Mouse (Mus musculus): ENCODE measurements at regions not wholly inside any gene's neighbourhood (a gene's known extent, or its start where the extent isn't known, plus 50 kb on each side); places are given as distances from the start of the nearest gene placed in this dataset.

- H3K4me3 ChIP-seq (replicated peaks) = no peak overlapping the region
- H3K27ac ChIP-seq = no peak overlapping the region
- 56% methylated on average over 2 of the region's 2 CpGs for WGBS (ENCODE audit: insufficient replicate concordance)
- H3K4me2 ChIP-seq = no peak overlapping the region
- no peak overlapping the region for H3K9ac ChIP-seq
- no peaks in the 10 kb centered on the region for H3K27me3 ChIP-seq
- no peaks in the 10 kb centered on the region for H3K36me3 ChIP-seq
- no peak for ATAC-seq (ENCODE audit: low read depth)
- no peaks in the 10 kb centered on the region for H3K9me3 ChIP-seq (replicated peaks)
- no peaks in the 10 kb centered on the region for H3K4me1 ChIP-seq (replicated peaks)
- no peak for DNase-seq
Measured at GRCm38 (mm10) chr8:87417466-87417865, 54.9 kb downstream of the Cbln1 start.

DNA sequence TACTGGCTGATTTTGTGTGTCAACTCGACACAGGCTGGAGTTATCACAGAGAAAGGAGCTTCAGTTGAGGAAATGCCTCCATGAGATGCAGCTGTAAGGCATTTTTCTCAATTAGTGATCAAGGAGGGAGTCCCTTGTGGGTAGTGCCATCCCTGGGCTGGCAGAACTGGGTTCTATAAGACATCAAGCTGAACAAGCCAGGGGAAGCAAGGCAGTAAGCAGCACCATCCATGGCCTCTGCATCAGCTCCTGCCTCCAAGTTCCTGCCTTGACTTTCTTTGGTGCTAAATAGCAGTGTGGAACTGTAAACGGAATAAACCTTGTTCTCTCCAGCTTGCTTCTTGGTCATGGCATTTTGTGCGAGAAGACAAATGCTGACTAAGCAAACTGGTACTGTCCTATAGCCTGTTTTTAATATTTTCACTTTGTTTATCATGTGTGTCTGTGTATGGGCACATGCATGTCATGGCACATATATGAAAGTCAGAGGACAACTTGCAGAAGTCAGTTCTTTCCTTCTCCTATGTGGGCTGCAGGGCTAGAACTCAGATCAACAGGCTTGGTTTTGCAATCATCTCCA, 57.3 kb downstream of the Cbln1 start:
- no peaks in the 10 kb centered on the region for H3K36me3 ChIP-seq
- no peak for DNase-seq
- H3K27ac ChIP-seq = no peak overlapping the region
- H3K27me3 ChIP-seq = no peaks in the 10 kb centered on the region
- no peak for ATAC-seq (ENCODE audit: low read depth)
- H3K4me2 ChIP-seq = no peak overlapping the region
- H3K4me1 ChIP-seq (replicated peaks) = no peaks in the 10 kb centered on the region
- 53% methylated on average over 3 of the region's 3 CpGs for WGBS (ENCODE audit: insufficient replicate concordance)
- H3K4me3 ChIP-seq (replicated peaks) = no peak overlapping the region
- H3K9me3 ChIP-seq (replicated peaks) = no peaks in the 10 kb centered on the region
- no peak overlapping the region for H3K9ac ChIP-seq

- no peak overlapping the region for H3K4me2 ChIP-seq
- H3K4me1 ChIP-seq (replicated peaks) = no peaks in the 10 kb centered on the region
- H3K27me3 ChIP-seq = no peaks in the 10 kb centered on the region
- DNase-seq (no peak), ATAC-seq (ENCODE audit: low read depth) (no peak)
- H3K36me3 ChIP-seq = no peaks in the 10 kb centered on the region
- WGBS (ENCODE audit: insufficient replicate concordance) = 48% methylated on average over 2 of the region's 2 CpGs
- no peak overlapping the region for H3K27ac ChIP-seq
- no peak overlapping the region for H3K9ac ChIP-seq
- H3K4me3 ChIP-seq (replicated peaks) = no peak overlapping the region
- H3K9me3 ChIP-seq (replicated peaks) = no peaks in the 10 kb centered on the region
Measured at GRCm38 (mm10) chr8:87389016-87389415, 83.4 kb downstream of the Cbln1 start.

DNA sequence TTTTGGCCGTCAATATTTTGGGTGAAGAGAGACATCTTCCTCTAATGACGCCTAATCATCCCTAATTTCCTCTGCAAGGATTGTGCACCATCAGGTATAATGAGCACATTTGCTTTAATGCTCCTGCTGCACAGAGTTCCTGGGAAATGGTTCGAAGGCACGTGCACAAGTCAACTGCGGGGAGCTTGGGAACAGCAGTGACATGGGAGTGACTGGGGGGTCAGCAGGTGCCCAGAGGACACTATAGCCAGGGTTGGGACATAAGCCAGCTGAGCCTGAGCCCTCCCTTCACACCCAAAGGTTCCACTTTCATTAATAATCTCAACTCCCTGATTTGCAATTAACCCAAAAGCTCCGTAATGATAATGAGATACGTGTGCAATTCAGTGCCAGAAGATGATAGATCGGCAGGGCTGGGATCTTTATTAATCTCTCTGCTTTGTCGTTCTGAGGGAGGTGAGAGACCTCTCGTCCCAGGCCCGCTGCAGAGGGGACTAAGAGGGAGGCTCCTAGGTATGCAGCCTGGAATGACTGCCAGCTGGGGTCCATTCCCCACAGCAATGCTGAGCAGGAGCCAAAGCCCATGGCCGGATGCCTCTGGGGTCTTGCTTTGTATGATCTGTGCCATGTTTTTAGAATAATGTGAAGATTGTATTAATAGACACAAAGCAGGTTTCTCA, 88.7 kb downstream of the Cbln1 start:
- no peaks in the 10 kb centered on the region for H3K27me3 ChIP-seq
- no peaks in the 10 kb centered on the region for H3K36me3 ChIP-seq
- no peaks in the 10 kb centered on the region for H3K9me3 ChIP-seq (replicated peaks)
- no peak overlapping the region for H3K9ac ChIP-seq
- no peak overlapping the region for H3K27ac ChIP-seq
- H3K4me2 ChIP-seq = no peak overlapping the region
- 68% methylated on average over 12 of the region's 12 CpGs for WGBS (ENCODE audit: insufficient replicate concordance)
- no peaks in the 10 kb centered on the region for H3K4me1 ChIP-seq (replicated peaks)
- DNase-seq = no peak
- no peak for ATAC-seq (ENCODE audit: low read depth)
- no peak overlapping the region for H3K4me3 ChIP-seq (replicated peaks)

DNA sequence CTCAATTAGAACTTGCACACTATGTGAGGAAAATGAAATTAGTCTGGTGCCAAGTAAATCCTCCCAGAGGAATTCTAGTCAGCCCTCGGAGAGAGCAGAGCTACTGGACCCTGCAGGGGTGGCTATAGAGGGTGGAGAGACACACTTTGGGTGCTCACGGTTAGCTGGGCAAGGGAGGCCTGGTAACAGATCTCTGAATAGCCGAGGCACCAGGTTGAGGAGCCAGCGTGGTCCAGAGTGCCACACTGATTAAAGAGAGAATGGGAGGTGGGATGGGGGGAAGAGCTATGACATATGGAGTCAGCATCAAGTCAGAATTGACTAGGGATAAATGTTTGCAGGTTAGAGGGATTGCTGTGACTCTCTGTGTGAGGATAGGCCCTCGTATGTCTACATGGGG, 90.1 kb downstream of the Cbln1 start:
- no peak overlapping the region for H3K27ac ChIP-seq
- no peak overlapping the region for H3K4me3 ChIP-seq (replicated peaks)
- no peaks in the 10 kb centered on the region for H3K36me3 ChIP-seq
- H3K9me3 ChIP-seq (replicated peaks) = no peaks in the 10 kb centered on the region
- ATAC-seq (ENCODE audit: low read depth) (no peak), DNase-seq (no peak)
- no peak overlapping the region for H3K9ac ChIP-seq
- 55% methylated on average over 5 of the region's 5 CpGs for WGBS (ENCODE audit: insufficient replicate concordance)
- no peaks in the 10 kb centered on the region for H3K27me3 ChIP-seq
- H3K4me1 ChIP-seq (replicated peaks) = no peaks in the 10 kb centered on the region
- H3K4me2 ChIP-seq = no peak overlapping the region

DNA sequence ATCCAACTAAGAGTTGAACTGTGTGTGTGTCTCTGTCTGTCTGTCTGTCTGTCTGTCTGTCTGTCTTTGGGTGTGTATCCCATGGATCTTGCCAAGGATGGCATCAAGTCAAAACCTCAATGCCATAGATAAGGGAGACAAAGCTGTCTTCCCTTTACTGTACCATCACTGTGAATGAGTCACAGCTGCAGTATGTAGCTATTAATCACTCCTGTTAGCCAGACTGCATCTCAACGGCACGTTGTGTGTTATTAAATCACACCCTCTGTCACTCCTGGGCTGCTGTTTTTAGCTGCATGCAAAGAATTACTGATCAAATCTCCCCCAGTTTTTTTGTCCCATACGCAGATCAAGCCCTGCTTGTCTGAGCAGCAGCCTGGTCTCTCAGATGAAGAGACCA, 91.6 kb downstream of the Cbln1 start:
- Histone ChIP-seq H3K9me3 (replicated peaks) (no peaks in the 10 kb centered on the region), H3K27me3 (no peaks in the 10 kb centered on the region), H3K27ac (no peak overlapping the region), H3K4me3 (replicated peaks) (no peak overlapping the region), H3K9ac (no peak overlapping the region), H3K4me1 (replicated peaks) (no peaks in the 10 kb centered on the region), H3K36me3 (no peaks in the 10 kb centered on the region), H3K4me2 (no peak overlapping the region)
- 45% methylated on average over 3 of the region's 3 CpGs for WGBS (ENCODE audit: insufficient replicate concordance)
- ATAC-seq (ENCODE audit: low read depth) (no peak), DNase-seq (no peak)

GRCm38 (mm10) chr8:87379296-87379695, 93.1 kb downstream of the Cbln1 start:
- DNase-seq (no peak), ATAC-seq (ENCODE audit: low read depth) (no peak)
- no peaks in the 10 kb centered on the region for H3K36me3 ChIP-seq
- H3K9me3 ChIP-seq (replicated peaks) = no peaks in the 10 kb centered on the region
- WGBS (ENCODE audit: insufficient replicate concordance) = 80% methylated on average over 8 of the region's 8 CpGs
- no peaks in the 10 kb centered on the region for H3K27me3 ChIP-seq
- H3K4me3 ChIP-seq (replicated peaks) = no peak overlapping the region
- H3K4me1 ChIP-seq (replicated peaks) = no peaks in the 10 kb centered on the region
- H3K4me2 ChIP-seq = no peak overlapping the region
- H3K9ac ChIP-seq = no peak overlapping the region
- no peak overlapping the region for H3K27ac ChIP-seq

- H3K36me3 ChIP-seq = no peaks in the 10 kb centered on the region
- ATAC-seq (ENCODE audit: low read depth) (no peak), DNase-seq (no peak)
- WGBS (ENCODE audit: insufficient replicate concordance) = 55% methylated on average over 6 of the region's 6 CpGs
- no peaks in the 10 kb centered on the region for H3K9me3 ChIP-seq (replicated peaks)
- H3K27ac ChIP-seq = no peak overlapping the region
- no peak overlapping the region for H3K4me3 ChIP-seq (replicated peaks)
- no peak overlapping the region for H3K9ac ChIP-seq
- no peaks in the 10 kb centered on the region for H3K27me3 ChIP-seq
- H3K4me2 ChIP-seq = no peak overlapping the region
- H3K4me1 ChIP-seq (replicated peaks) = no peaks in the 10 kb centered on the region
Measured at GRCm38 (mm10) chr8:87374044-87374443, 98.4 kb downstream of the Cbln1 start.

DNA sequence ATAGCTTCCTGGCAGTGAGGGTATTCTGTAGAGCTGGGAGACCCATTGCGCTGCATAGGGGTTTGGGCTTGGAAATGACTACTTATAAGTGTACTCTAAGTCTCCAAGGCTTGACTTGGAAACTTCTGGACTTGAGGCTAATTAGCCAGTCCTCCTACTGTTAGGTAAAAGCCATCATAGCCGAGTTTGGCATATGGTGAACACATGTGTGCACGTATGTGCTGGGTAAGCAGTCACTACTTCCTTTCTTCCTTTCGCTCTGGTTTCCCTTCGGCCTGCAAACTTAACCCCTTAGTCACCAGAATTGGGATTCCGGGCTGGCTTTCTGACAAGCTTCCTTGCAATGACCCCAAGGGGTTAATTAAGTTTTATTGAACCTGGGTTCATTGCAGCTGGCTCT, 98.9 kb downstream of the Cbln1 start:
- DNase-seq (no peak), ATAC-seq (ENCODE audit: low read depth) (no peak)
- no peaks in the 10 kb centered on the region for H3K9me3 ChIP-seq (replicated peaks)
- no peaks in the 10 kb centered on the region for H3K4me1 ChIP-seq (replicated peaks)
- no peak overlapping the region for H3K4me3 ChIP-seq (replicated peaks)
- no peak overlapping the region for H3K27ac ChIP-seq
- H3K27me3 ChIP-seq = no peaks in the 10 kb centered on the region
- no peak overlapping the region for H3K9ac ChIP-seq
- WGBS (ENCODE audit: insufficient replicate concordance) = 24% methylated on average over 6 of the region's 6 CpGs
- no peaks in the 10 kb centered on the region for H3K36me3 ChIP-seq
- no peak overlapping the region for H3K4me2 ChIP-seq

GRCm38 (mm10) chr8:87372061-87372460, 100.3 kb downstream of the Cbln1 start:
- H3K4me3 ChIP-seq (replicated peaks) = no peak overlapping the region
- no peak overlapping the region for H3K27ac ChIP-seq
- H3K9me3 ChIP-seq (replicated peaks) = no peaks in the 10 kb centered on the region
- DNase-seq (no peak), ATAC-seq (ENCODE audit: low read depth) (no peak)
- H3K9ac ChIP-seq = no peak overlapping the region
- no peak overlapping the region for H3K4me2 ChIP-seq
- no peaks in the 10 kb centered on the region for H3K4me1 ChIP-seq (replicated peaks)
- no peaks in the 10 kb centered on the region for H3K36me3 ChIP-seq
- no peaks in the 10 kb centered on the region for H3K27me3 ChIP-seq

- DNase-seq (no peak), ATAC-seq (ENCODE audit: low read depth) (no peak)
- H3K4me3 ChIP-seq (replicated peaks) = no peak overlapping the region
- H3K4me1 ChIP-seq (replicated peaks) = no peaks in the 10 kb centered on the region
- no peak overlapping the region for H3K27ac ChIP-seq
- no peak overlapping the region for H3K9ac ChIP-seq
- no peak overlapping the region for H3K4me2 ChIP-seq
- H3K27me3 ChIP-seq = no peaks in the 10 kb centered on the region
- 58% methylated on average over 3 of the region's 3 CpGs for WGBS (ENCODE audit: insufficient replicate concordance)
- H3K9me3 ChIP-seq (replicated peaks) = no peaks in the 10 kb centered on the region
- H3K36me3 ChIP-seq = no peaks in the 10 kb centered on the region
Measured at GRCm38 (mm10) chr8:87370194-87370593, 102.2 kb downstream of the Cbln1 start.

DNA sequence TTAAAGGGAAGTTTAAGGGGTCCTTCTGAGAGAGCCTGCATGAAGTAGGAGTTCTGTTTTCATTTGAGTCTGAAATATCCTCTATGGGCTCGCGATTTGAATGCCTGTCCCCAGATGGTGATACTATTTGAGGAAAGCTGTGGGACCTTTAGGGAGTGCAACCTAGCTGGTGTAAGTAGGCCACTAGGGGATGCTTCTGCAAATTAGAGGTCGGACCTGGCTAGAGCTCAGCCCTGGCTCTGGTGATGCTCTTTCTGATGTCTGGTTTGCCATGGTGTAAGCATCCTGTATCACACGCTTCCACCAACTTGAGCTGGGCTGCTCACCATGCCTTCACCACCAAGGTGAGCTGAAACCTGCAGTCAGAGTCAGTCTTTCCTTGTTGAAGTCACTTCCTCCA, 121.9 kb downstream of the Cbln1 start:
- Histone ChIP-seq H3K27ac (no peak overlapping the region), H3K9ac (no peak overlapping the region), H3K36me3 (no peaks in the 10 kb centered on the region), H3K9me3 (replicated peaks) (no peaks in the 10 kb centered on the region), H3K4me2 (no peak overlapping the region), H3K27me3 (no peaks in the 10 kb centered on the region), H3K4me1 (replicated peaks) (no peaks in the 10 kb centered on the region), H3K4me3 (replicated peaks) (no peak overlapping the region)
- no peak for ATAC-seq (ENCODE audit: low read depth)
- WGBS (ENCODE audit: insufficient replicate concordance) = 64% methylated on average over 4 of the region's 4 CpGs
- DNase-seq = no peak

All from liver, embryonic 13.5 days (tissue).